Mouse (Mus musculus) neural tube, embryonic 13.5 days (tissue): ENCODE data around the gene Dgkz. TPM values are rescaled to one million over a fixed set of nuclear protein-coding genes. Genes with fewer than 3 reads are reported as not detected.

ENCODE experiments used
- ATAC-seq: fragments of 200-750 bp; cut with Nextera tagmentation; 2 replicates; pipeline ENCODE4 v1.8.0; 2017; ENCODE audit warnings: low read depth, mild to moderate bottlenecking, moderate TSS enrichment, moderate library complexity
- H3K27ac ChIP-seq: fragments of 300-500 bp; sonication (generic); replicated peaks from 2 replicates; pipeline ENCODE4 v1.5.1; 2015; ENCODE audit warnings: moderate library complexity, mild to moderate bottlenecking, inconsistent platforms
- H3K27me3 ChIP-seq: fragments of 300-500 bp; sonication (generic); 2 replicates; pipeline ENCODE4 v1.6.1; 2015; ENCODE audit warnings: mild to moderate bottlenecking, inconsistent platforms
- H3K36me3 ChIP-seq: fragments of 300-500 bp; sonication (generic); 2 replicates; pipeline ENCODE4 v1.6.1; 2015; ENCODE audit warnings: mild to moderate bottlenecking, inconsistent platforms
- H3K4me1 ChIP-seq: fragments of 300-500 bp; sonication (generic); replicated peaks from 2 replicates; pipeline ENCODE4 v1.6.1; 2015; ENCODE audit warnings: inconsistent platforms
- H3K4me2 ChIP-seq: fragments of 300-500 bp; sonication (generic); 2 replicates; pipeline ENCODE4 v1.6.1; 2015; ENCODE audit warnings: inconsistent platforms, mild to moderate bottlenecking, moderate library complexity
- H3K4me3 ChIP-seq: fragments of 300-500 bp; sonication (generic); 2 replicates; pipeline ENCODE4 v1.5.1; 2015; ENCODE audit warnings: mild to moderate bottlenecking, inconsistent platforms
- H3K9ac ChIP-seq: fragments of 300-500 bp; sonication (generic); 2 replicates; pipeline ENCODE4 v1.6.1; 2015; ENCODE audit warnings: moderate library complexity, mild to moderate bottlenecking, inconsistent platforms
- H3K9me3 ChIP-seq: fragments of 300-500 bp; sonication (generic); 2 replicates; pipeline ENCODE4 v1.6.1; 2016; ENCODE audit warnings: inconsistent platforms
- WGBS: fragments of 180-500 bp; shearing (Covaris S2); methylation state at CpG from one replicate; pipeline ENCODE4 v1.1.7; 2015; 5-methylcytosine and 5-hydroxymethylcytosine counted together
- polyA plus RNA-seq: library from polyadenylated mRNA; unstranded; fragments of >200 nt; fragmentation: Nextera tagmentation; extraction: Ambion mirVana; gene quantifications from 2 replicates; pipeline ENCODE4 v1.2.1, GENCODE M21; 2015

The Dgkz gene
- polyA plus RNA-seq, 1 experiment from 2014 or later = 38.8 TPM

DNA sequence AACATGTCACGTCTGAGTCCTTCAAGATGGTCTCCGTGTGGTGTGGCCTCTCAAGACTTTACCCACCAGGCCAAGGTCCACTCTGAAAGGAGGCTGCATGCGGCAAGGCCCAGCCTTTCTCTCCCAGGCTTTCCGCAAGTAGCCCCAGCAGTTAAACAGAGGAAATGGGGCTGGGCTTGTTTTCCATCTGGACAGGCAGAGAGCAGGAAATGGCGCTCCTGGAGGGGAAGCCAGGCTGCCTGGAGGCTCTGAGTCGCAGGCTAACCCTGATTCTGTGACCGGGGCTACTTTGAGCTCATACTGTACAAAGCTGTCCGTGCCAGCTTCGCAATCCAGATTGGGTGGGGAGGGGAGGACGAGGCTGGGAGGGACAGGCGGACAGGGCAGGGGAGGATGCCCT, 7.7 kb downstream of the Dgkz start:
- Histone ChIP-seq H3K9ac (0 out of 2 replicates have a peak overlapping the region, but pooled peaks have one; percentile 13), H3K9me3 (no peaks in the 10 kb centered on the region), H3K4me1 (peaks cover 30% of the 10 kb centered on the region), H3K4me2 (no peak overlapping the region), H3K36me3 (no peaks in the 10 kb centered on the region), H3K27ac (0 out of 2 replicates have a peak overlapping the region, but pooled peaks have one; percentile 30), H3K27me3 (peaks cover 9% of the 10 kb centered on the region; the same call in 1 of the 2 replicates), H3K4me3 (no peak overlapping the region)
- WGBS = 60% methylated on average over 11 of the region's 11 CpGs
- no peak for ATAC-seq

DNA sequence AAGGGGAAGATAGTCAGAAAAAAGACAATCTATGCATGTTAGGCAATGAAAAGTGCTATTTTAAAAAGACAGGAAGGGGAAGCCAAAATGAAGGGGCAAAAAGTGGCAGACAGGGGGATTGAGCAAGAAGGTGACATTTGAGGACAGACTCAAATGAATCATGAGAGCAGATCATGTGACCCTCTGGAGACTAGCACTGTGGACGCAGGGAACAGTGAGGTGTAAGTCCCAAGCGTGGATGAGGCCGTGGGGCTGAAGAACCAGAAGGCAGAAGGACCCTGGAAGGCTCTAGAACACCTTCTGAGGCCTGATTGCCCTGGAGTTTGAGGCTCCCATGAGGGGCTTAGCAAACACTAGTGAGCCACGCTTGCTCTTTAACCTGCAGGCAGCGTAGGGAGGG, 9.3 kb downstream of the Dgkz start:
- Histone ChIP-seq H3K9me3 (no peaks in the 10 kb centered on the region), H3K4me3 (no peak overlapping the region), H3K36me3 (no peaks in the 10 kb centered on the region), H3K27me3 (peaks cover 9% of the 10 kb centered on the region; the same call in 1 of the 2 replicates), H3K9ac (no peak overlapping the region), H3K4me1 (peaks cover 32% of the 10 kb centered on the region), H3K27ac (no peak overlapping the region), H3K4me2 (no peak overlapping the region)
- 84% methylated on average over 5 of the region's 5 CpGs for WGBS
- ATAC-seq = no peak

DNA sequence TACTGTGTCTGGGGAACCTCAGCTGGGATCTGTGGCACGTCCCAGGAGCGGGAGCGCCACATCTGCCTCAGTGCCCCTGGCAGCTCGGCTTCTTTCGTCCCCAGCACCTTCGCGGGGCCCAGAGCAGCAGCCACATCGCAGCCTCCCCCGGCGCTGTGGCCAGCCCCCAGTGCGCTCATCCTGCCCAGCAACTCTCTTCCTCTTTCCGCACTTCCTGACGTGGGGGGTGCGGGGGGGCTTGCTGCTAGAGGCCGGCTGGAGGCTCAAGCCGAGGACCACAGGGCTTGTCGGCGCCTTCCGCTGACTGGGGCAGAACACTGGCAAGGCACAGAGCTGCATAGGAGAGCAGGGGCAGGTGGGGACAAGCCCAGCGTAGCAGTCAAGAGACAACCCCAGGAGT, 10.2 kb downstream of the Dgkz start:
- Histone ChIP-seq H3K36me3 (no peaks in the 10 kb centered on the region), H3K27ac (no peak overlapping the region), H3K9ac (peak overlapping the region; percentile 53; the same call in 1 of the 2 replicates), H3K27me3 (peaks cover 9% of the 10 kb centered on the region; the same call in 1 of the 2 replicates), H3K4me2 (peak overlapping the region; percentile 85), H3K9me3 (no peaks in the 10 kb centered on the region), H3K4me3 (peak overlapping the region; percentile 12; the same call in 1 of the 2 replicates), H3K4me1 (peaks cover 31% of the 10 kb centered on the region)
- ATAC-seq = no peak
- 23% methylated on average over 20 of the region's 20 CpGs for WGBS

DNA sequence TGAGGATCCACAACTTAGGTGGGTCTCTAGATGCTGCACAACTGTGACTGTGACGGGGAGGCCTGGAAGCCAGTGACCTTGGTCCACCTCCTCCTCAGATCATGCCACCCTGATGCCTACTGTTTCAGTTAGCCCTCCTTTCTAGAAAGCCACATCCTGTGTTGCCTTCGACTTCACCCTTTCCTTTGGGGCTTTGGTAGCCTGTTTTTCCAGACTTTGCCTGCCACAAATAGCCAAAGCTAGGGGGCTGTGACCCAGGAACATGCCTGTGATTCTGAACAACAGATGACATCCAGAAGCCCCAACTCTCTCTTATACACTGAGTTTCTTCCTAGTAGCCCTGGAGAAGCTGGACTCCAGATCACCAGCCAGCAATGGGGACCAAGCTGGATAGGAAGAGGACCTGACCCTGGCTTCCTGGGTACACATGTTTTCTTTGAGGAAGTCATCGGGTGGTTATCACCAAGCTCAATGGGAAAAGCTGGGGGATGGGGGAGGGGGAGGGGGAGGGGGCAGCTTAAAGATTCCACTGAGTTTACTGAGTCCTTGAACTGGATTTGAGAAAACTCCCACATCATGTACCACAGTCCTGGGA, 11.0 kb downstream of the Dgkz start:
- WGBS = 81% methylated on average over 3 of the region's 3 CpGs
- Histone ChIP-seq H3K4me1 (peaks cover 38% of the 10 kb centered on the region), H3K4me2 (peak overlapping the region; percentile 85), H3K9ac (no peak overlapping the region), H3K36me3 (no peaks in the 10 kb centered on the region), H3K27ac (no peak overlapping the region), H3K4me3 (no peak overlapping the region; the same call in 1 of the 2 replicates), H3K27me3 (peaks cover 9% of the 10 kb centered on the region; the same call in 1 of the 2 replicates), H3K9me3 (no peaks in the 10 kb centered on the region)
- no peak for ATAC-seq

DNA sequence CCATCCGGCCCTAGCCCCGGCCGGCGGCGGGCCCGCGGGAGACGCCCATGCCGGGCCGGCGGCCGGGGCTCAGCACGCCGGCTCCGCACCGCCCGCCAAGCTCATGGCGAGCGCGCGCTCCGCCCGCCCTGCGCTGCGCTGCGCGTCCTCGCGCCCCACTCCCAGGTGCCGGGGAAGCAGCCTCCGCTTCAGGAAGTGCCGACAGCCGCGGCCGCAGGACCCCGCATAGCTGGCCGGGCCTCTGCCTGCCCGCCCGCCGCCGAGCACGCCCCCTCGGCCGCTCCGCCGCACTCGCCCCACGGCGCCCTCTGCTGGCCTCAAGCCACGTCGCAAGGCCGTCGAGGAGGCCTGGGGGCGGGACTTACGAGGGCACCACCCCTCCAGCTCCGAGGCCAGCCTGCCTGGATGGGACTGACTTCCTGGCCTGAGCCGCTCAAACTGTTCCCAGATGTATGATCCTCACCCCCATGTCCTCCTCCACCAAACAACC, 12.2 kb downstream of the Dgkz start:
- peak overlapping the region; percentile 85 for H3K27ac ChIP-seq
- peak overlapping the region; percentile 93 for H3K9ac ChIP-seq
- under 1% methylated on average over 47 of the region's 57 CpGs for WGBS
- H3K4me1 ChIP-seq = peaks cover 50% of the 10 kb centered on the region
- H3K4me3 ChIP-seq = peak overlapping the region; percentile 82
- H3K36me3 ChIP-seq = no peaks in the 10 kb centered on the region
- no peaks in the 10 kb centered on the region for H3K9me3 ChIP-seq
- peak overlapping the region; percentile 85 for H3K4me2 ChIP-seq
- H3K27me3 ChIP-seq = peaks cover 9% of the 10 kb centered on the region; the same call in 1 of the 2 replicates
- peak; percentile 94 for ATAC-seq

DNA sequence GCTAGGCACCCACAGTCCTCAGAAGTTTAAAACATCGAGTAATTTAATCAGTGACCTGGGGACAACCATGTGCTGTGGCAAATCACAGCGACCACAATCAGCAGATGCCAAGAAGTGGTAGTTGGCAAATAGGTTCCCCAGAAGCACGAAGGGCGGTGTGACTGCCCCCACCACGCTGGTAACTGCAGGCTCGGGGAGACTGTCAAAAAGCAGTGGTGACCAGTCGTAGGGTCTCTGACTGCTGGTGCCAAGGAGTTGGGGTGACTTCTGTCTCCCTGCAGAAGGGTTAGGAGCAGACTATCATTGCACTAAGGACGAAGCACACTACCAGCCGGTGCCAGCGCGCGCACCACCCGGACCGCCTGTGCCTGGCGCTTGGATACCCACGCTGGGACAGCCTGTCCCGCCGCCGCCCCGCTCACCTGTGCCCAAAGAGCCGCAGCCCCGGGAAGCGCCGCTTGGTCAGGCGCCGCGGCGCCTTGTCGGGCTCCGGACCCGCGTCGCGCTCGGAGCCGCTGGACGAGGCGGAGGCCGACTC, 12.7 kb downstream of the Dgkz start:
- Histone ChIP-seq H3K27ac (peak overlapping the region; percentile 85), H3K9me3 (no peaks in the 10 kb centered on the region), H3K4me3 (peak overlapping the region; percentile 82), H3K36me3 (no peaks in the 10 kb centered on the region), H3K9ac (peak overlapping the region; percentile 93), H3K4me1 (peaks cover 53% of the 10 kb centered on the region), H3K4me2 (peak overlapping the region; percentile 85), H3K27me3 (peaks cover 9% of the 10 kb centered on the region; the same call in 1 of the 2 replicates)
- ATAC-seq = peak; percentile 69
- under 1% methylated on average over 39 of the region's 39 CpGs for WGBS

DNA sequence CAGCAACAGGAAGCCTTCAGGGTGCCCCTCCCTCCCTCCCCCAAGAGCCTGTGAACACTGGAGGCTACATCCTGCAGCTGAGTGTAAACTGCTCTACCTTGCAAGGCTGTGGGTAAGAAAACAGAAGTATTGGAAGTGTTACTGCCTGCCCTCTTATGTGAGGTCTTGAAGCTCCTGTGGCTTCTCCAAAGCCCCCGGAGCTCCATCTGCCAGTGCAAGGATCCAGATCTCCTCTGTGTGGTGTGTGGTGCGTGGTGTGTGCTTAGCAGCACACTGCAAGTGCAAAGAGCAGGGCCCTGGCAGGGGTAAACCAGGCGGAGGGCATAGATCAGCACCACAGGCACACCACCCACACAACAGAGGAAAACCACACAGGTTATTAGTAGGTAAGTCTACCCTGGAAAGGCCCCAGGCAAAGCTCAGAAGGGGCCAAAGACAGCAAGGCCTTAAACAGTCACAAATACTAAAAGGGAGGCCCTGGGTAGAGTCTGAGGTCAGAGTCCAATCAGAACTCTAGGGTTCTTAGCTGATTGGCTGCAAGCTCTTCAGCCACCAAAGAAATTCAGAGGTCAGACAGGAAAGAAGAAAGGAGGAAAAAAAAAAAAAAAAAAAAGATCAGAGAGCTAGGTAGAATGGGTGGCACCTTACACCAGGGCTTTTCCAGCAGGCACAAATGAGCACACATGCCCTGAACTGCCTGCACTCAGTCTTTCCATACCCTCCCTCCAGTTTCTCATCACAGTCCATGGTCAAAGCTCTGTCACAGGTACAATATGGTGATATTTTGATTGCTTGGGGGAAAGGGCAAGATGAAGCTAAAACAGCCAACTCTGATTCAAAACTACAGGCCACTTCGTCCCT, 13.5 kb downstream of the Dgkz start:
- ATAC-seq = no peak
- peak overlapping the region; percentile 93 for H3K9ac ChIP-seq
- H3K4me2 ChIP-seq = peak overlapping the region; percentile 85
- 58% methylated on average over 4 of the region's 4 CpGs for WGBS
- H3K4me3 ChIP-seq = peak overlapping the region; percentile 82
- peaks cover 61% of the 10 kb centered on the region for H3K4me1 ChIP-seq
- no peak overlapping the region for H3K27ac ChIP-seq
- no peaks in the 10 kb centered on the region for H3K9me3 ChIP-seq
- H3K36me3 ChIP-seq = no peaks in the 10 kb centered on the region
- peaks cover 9% of the 10 kb centered on the region; the same call in 1 of the 2 replicates for H3K27me3 ChIP-seq

DNA sequence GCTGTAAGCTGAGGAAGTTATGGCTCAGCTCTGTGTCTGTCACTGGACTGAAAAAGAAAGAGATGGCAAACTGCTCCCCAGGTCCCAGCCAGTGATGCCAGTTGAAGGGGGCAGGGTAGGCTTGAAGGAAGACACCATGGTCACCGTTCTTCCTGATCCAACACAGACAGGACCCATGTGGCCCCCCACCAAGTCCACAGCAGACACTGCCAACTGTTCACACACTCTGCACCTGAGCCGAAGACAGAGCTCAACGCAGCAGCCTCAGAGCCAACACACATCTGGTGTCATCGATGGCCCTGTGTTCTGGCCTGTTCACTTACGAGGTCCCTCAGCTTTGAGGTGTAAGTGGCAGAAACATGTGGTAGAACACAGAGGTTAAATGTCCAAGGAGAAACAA, 15.2 kb downstream of the Dgkz start:
- Histone ChIP-seq H3K4me3 (no peak overlapping the region), H3K9me3 (no peaks in the 10 kb centered on the region), H3K36me3 (no peaks in the 10 kb centered on the region), H3K4me1 (peaks cover 63% of the 10 kb centered on the region), H3K27ac (no peak overlapping the region), H3K27me3 (peaks cover 4% of the 10 kb centered on the region; the same call in 1 of the 2 replicates), H3K4me2 (no peak overlapping the region), H3K9ac (no peak overlapping the region)
- WGBS = 84% methylated on average over 5 of the region's 5 CpGs
- no peak for ATAC-seq

DNA sequence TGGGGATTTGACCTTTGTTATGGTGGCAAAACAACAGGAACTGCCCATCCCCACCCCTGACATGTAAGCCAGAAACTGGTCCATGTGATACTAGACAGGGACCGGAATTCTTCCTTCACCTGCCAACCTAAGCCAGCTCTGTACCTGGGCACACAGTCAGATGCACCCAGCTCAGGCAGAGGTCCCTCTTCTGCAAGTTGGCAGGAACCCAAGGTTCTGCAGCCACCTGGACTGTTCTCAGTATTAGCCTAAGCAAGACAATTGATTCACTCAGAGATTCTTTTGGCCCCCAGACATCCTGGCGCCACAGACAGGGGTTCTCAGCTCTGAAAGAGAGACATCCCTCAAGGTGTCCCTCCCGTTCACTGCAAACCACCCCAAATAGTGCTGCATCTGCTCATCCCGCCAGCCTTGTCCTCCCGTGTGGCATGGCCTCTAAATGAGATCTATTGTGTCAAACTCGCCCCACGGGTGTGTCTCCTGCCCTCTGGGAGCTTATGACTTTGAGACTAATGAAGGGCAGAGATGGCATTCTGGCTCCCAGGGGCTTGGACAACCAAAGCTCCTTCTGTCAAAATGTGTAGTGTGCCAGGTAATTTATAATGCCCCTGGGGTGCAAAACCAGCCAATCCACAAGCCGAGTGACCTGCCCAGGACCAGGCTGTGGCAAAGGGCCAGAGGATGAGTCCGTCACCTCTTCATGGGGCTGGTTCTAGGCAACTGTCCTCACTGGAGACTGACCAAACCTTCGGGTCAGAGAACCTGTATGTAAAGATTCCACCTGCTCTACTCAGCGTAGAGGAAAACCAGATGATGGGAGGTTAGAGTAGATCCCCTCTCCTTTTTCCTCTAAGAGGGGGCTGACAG, 15.9 kb downstream of the Dgkz start:
- Histone ChIP-seq H3K27me3 (no peaks in the 10 kb centered on the region; the same call in 1 of the 2 replicates), H3K4me1 (peaks cover 66% of the 10 kb centered on the region), H3K27ac (no peak overlapping the region), H3K9me3 (no peaks in the 10 kb centered on the region), H3K4me3 (no peak overlapping the region), H3K9ac (no peak overlapping the region), H3K36me3 (no peaks in the 10 kb centered on the region), H3K4me2 (no peak overlapping the region)
- ATAC-seq = no peak
- 65% methylated on average over 11 of the region's 11 CpGs for WGBS

DNA sequence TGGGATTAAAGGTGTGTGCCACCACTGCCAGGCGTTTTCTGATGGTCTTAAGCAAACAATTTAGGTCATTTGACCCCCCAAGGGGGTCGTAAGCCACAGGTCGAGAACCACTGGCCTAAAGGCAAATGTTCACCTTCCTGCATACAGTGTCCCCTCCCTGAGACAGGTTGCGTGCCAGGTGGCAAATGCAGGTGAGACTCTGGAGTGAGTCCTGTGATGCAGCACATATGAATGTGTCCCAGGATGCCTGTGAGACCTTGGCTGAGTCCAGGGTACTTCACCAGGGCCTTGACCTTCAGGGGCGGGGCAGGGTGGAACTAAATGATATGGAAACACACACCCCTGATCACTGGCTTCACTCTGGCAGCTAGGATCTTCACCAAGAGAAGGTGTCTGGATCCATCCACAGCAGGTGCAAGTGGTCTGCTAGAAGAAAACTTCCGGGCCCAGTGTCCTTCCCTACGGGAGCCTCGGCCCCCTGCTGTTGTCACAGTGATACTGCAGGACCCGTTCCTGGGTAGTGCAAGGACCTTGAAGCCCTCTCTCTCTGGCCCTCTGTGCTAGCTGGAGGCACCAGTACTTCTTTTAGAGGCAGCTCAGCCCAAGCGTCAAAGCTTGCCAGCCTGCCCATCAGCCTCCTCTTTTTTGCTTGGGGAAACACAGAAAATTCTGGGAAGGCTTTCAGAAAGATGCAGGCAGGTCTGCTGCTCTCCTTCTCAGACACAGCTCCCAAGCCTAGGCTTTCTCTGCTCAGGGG, 16.8 kb downstream of the Dgkz start:
- Histone ChIP-seq H3K4me3 (no peak overlapping the region), H3K27ac (no peak overlapping the region), H3K27me3 (no peaks in the 10 kb centered on the region)

DNA sequence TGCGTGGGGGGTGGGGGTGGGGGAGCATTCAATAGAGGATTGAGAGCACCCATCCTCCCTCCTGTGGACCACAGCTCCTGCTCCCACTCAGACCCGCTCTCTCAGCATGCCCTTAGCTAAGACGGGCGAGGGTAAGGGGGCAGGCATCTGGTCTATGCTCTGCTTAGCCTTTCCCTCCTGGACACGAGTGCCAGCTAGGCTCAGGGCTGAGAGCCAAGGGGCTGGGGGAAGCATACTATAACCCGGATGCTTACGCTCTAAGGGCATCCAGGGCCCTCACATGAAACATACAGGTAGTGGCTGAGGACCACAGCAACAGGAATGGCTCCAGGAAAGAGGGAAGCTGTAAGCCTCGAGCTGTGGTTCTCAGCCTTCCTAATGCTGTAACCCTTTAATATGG, 17.6 kb downstream of the Dgkz start:
- H3K9ac ChIP-seq = no peak overlapping the region
- no peak overlapping the region for H3K4me2 ChIP-seq
- ATAC-seq = no peak
- WGBS = 86% methylated on average over 8 of the region's 8 CpGs
- no peaks in the 10 kb centered on the region for H3K36me3 ChIP-seq
- no peaks in the 10 kb centered on the region for H3K9me3 ChIP-seq
- peaks cover 79% of the 10 kb centered on the region for H3K4me1 ChIP-seq
- H3K27ac ChIP-seq = no peak overlapping the region
- H3K4me3 ChIP-seq = no peak overlapping the region
- no peaks in the 10 kb centered on the region for H3K27me3 ChIP-seq

More for the DNA sequence above, 16.8 kb downstream of the Dgkz start:
- ATAC-seq = no peak
- 49% methylated on average over 10 of the region's 10 CpGs for WGBS
- Histone ChIP-seq H3K4me2 (no peak overlapping the region), H3K9ac (0 out of 2 replicates have a peak overlapping the region, but pooled peaks have one; percentile 12), H3K36me3 (no peaks in the 10 kb centered on the region), H3K4me1 (peaks cover 72% of the 10 kb centered on the region), H3K9me3 (no peaks in the 10 kb centered on the region)
